Mouse (Mus musculus) MEL (cell line): Measurements from ENCODE around the gene Slc25a21. TPM values are rescaled to one million over a fixed set of nuclear protein-coding genes. Genes with fewer than 3 reads are reported as not detected.

ENCODE experiments used
- DNase-seq: peaks from one replicate; pipeline ENCODE4 v3.0.0; 2011; ENCODE audit warnings: low read depth, low spot score
- H3K27ac ChIP-seq: 2 replicates; pipeline ENCODE4 v1.5.1; 2012; ENCODE audit warnings: low read depth, mild to moderate bottlenecking, control low read depth, low read length, moderate library complexity; ENCODE audit not compliant: control insufficient read depth
- H3K27me3 ChIP-seq, 2 experiments: fragments of 150-350 bp in 1 of 2; sonication (generic) in 1 of 2; 2 replicates each; pipeline ENCODE4 v1.6.1; 2012; ENCODE audit warnings: low read length in 2 of 2, mild to moderate bottlenecking in 2 of 2, improper control_type of control experiment in 1 of 2, moderate library complexity in 1 of 2; ENCODE audit not compliant: insufficient read depth in 2 of 2, control insufficient read depth in 1 of 2
- H3K36me3 ChIP-seq, 2 experiments: 2 replicates each; pipeline ENCODE4 v1.6.1; 2012 to 2014; ENCODE audit warnings: low read length in 2 of 2, improper control_type of control experiment in 1 of 2, inconsistent platforms in 1 of 2, mild to moderate bottlenecking in 1 of 2; ENCODE audit not compliant: insufficient read depth in 2 of 2, control insufficient read depth in 1 of 2
- H3K4me1 ChIP-seq, 2 experiments: fragments of 150-350 bp in 1 of 2; sonication (generic) in 1 of 2; 2 replicates each; pipeline ENCODE4 v1.6.1; 2012; ENCODE audit warnings: low read length in 2 of 2, improper control_type of control experiment in 1 of 2, mild to moderate bottlenecking in 1 of 2; ENCODE audit not compliant: insufficient read depth in 2 of 2, control insufficient read depth in 1 of 2
- H3K4me3 ChIP-seq, 2 experiments: fragments of 150-350 bp in 1 of 2; sonication (generic) in 1 of 2; 2 replicates each; pipeline ENCODE4 v1.5.1; 2012; ENCODE audit warnings: low read depth in 2 of 2, low read length in 2 of 2, mild to moderate bottlenecking in 2 of 2, moderate library complexity in 2 of 2, control low read depth in 1 of 2, improper control_type of control experiment in 1 of 2; ENCODE audit not compliant: control insufficient read depth in 1 of 2, insufficient read depth in 1 of 2
- H3K79me2 ChIP-seq: 2 replicates; pipeline ENCODE4 v1.6.1; 2012; ENCODE audit warnings: mild to moderate bottlenecking, low read length, moderate library complexity; ENCODE audit not compliant: control insufficient read depth, poor library complexity, insufficient read depth
- H3K9ac ChIP-seq: 2 replicates; pipeline ENCODE4 v1.6.1; 2012; ENCODE audit warnings: low read depth, mild to moderate bottlenecking, control low read depth, low read length, moderate library complexity; ENCODE audit not compliant: control insufficient read depth, poor library complexity, severe bottlenecking
- H3K9me3 ChIP-seq: fragments of 150-350 bp; sonication (generic); replicated peaks from 2 replicates; pipeline ENCODE4 v1.6.1; 2012; ENCODE audit warnings: mild to moderate bottlenecking, low read length, improper control_type of control experiment, moderate library complexity; ENCODE audit not compliant: insufficient read depth
- EP300 ChIP-seq, 2 experiments: IDR thresholded peaks; 2 replicates each; pipeline ENCODE4 v1.6.1; 2011; ENCODE audit warnings: improper control_type of control experiment in 2 of 2, low read length in 2 of 2, low read depth in 1 of 2, mild to moderate bottlenecking in 1 of 2
- ETS1 ChIP-seq: IDR thresholded peaks from 2 replicates; pipeline ENCODE4 v1.6.1; 2012; ENCODE audit warnings: low read depth, mild to moderate bottlenecking, inconsistent platforms, low read length, improper control_type of control experiment, moderate library complexity
- GATA1 ChIP-seq: IDR thresholded peaks from 2 replicates; pipeline ENCODE4 v1.6.1; 2011; ENCODE audit warnings: low read depth, low read length, improper control_type of control experiment
- HCFC1 ChIP-seq: IDR thresholded peaks from 2 replicates; pipeline ENCODE4 v1.6.1; 2012; ENCODE audit warnings: low read depth, mild to moderate bottlenecking, inconsistent platforms, low read length, improper control_type of control experiment, moderate library complexity
- MAFK ChIP-seq: IDR thresholded peaks from 2 replicates; pipeline ENCODE4 v1.6.1; 2011; ENCODE audit warnings: low read depth, mild to moderate bottlenecking, low read length, improper control_type of control experiment, borderline replicate concordance
- MAX ChIP-seq: IDR thresholded peaks from 2 replicates; pipeline ENCODE4 v1.6.1; 2011; ENCODE audit warnings: low read length, improper control_type of control experiment
- MAZ ChIP-seq: IDR thresholded peaks from 2 replicates; pipeline ENCODE4 v1.6.1; 2012; ENCODE audit warnings: low read depth, mild to moderate bottlenecking, inconsistent platforms, low read length, improper control_type of control experiment
- MYC ChIP-seq: IDR thresholded peaks from 2 replicates; pipeline ENCODE4 v1.6.1; 2011; ENCODE audit warnings: low read depth, mild to moderate bottlenecking, low read length, improper control_type of control experiment, moderate library complexity
- NRF1 ChIP-seq: IDR thresholded peaks from 2 replicates; pipeline ENCODE4 v1.6.1; 2014; ENCODE audit warnings: low read depth, mild to moderate bottlenecking, inconsistent platforms, low read length, improper control_type of control experiment, moderate library complexity; ENCODE audit not compliant: poor library complexity, insufficient read depth, severe bottlenecking
- POLR2AphosphoS2 ChIP-seq: IDR thresholded peaks from 2 replicates; pipeline ENCODE4 v1.6.1; 2011; ENCODE audit warnings: low read length, improper control_type of control experiment
- POLR2AphosphoS5 ChIP-seq: IDR thresholded peaks from 2 replicates; pipeline ENCODE4 v1.6.1; 2012; ENCODE audit warnings: low read depth, borderline replicate concordance, mild to moderate bottlenecking, inconsistent platforms, low read length, moderate library complexity, mixed read lengths
- RCOR1 ChIP-seq: IDR thresholded peaks from 2 replicates; pipeline ENCODE4 v1.6.1; 2012; ENCODE audit warnings: low read depth, mild to moderate bottlenecking, inconsistent platforms, low read length, improper control_type of control experiment
- SIN3A ChIP-seq: IDR thresholded peaks from 2 replicates; pipeline ENCODE4 v1.6.1; 2012; ENCODE audit warnings: low read length, improper control_type of control experiment, inconsistent platforms
- TBP ChIP-seq: IDR thresholded peaks from 2 replicates; pipeline ENCODE4 v1.8.0; 2011; ENCODE audit warnings: low read depth, low read length, improper control_type of control experiment
- polyA plus RNA-seq, 2 experiments: library from polyadenylated mRNA; stranded (reverse) in 1 of 2; unstranded in 1 of 2; fragments of >175 nt in 1 of 2; fragments of >200 nt in 1 of 2; gene quantifications; 2 replicates each; pipeline versions ENCODE4 v1.2.1 to v1.2.4; 2012; ENCODE audit warnings: low replicate concordance in 2 of 2, low read depth in 1 of 2; ENCODE audit not compliant: insufficient read length in 2 of 2, insufficient read depth in 1 of 2, missing spikeins in 1 of 2
- total RNA-seq: library from RNA; depleted of rRNA; stranded (reverse); fragments of 300-350 nt; gene quantifications from 2 replicates; pipeline ENCODE4 v1.2.3, GENCODE M21; 2012

The Slc25a21 gene
- total and polyA plus RNA-seq, 3 experiments = 14.7 to 18.3 TPM; not detected in 1

DNA sequence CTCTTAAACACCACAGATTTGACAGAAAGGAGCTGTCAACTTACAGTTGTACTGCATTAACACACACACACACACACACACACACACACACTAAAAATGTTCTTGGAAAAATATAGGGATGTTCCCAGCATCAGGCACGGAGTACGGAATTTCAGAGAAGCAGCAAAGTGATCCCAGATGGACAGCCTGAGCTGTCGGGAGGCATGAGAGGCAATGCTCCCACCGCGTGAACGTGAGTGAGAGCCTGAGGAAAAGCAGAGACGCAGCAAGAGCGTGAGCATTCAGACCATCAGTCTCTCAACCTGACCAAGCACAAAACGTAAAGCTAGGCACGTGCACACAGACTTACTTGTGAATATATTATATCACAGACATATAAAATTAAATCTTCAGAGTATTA, 81.8 kb downstream of the Slc25a21 start:
- Histone ChIP-seq H3K27me3 (no peaks in the 10 kb centered on the region), H3K4me1 (no peaks in the 10 kb centered on the region), H3K4me3 (no peak overlapping the region), H3K9me3 (no peaks in the 10 kb centered on the region), H3K9ac (no peak overlapping the region), H3K79me2 (no peaks in the 10 kb centered on the region), H3K27ac (no peak overlapping the region), H3K36me3 (peaks cover 0 to 3% of the 10 kb centered on the region in 2 experiments; a peak in 1 of 4 replicates)
- DNase-seq = no peak
- TF ChIP-seq ETS1 (no peak), MAZ (no peak)

DNA sequence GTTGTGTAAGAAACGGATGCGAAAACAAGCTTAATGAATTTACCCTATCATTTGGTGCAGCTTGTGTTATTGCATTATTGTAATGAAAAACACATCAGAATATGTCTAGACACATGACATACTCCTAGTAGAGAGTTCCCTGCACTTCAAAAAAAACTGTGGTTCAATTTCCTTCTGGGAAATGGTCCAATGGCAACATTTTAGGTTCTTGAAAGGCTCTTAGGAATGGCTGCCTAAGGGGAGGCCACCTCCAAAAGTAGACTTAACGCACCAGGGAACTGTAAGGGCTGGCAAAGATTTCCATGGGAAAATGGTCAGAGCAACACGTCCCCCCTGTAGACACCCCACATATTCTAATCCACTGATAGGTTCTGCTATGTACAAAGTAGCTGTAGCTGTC, 87.9 kb downstream of the Slc25a21 start:
- TF ChIP-seq POLR2AphosphoS5 (no peak), MYC (no peak), NRF1 (no peak), ETS1 (no peak)
- Histone ChIP-seq H3K9me3 (no peaks in the 10 kb centered on the region), H3K9ac (no peak overlapping the region), H3K79me2 (no peaks in the 10 kb centered on the region), H3K4me3 (no peak overlapping the region), H3K36me3 (no peaks in the 10 kb centered on the region), H3K27me3 (no peaks in the 10 kb centered on the region), H3K27ac (no peak overlapping the region), H3K4me1 (no peaks in the 10 kb centered on the region)
- no peak for DNase-seq

- Histone ChIP-seq H3K79me2 (no peaks in the 10 kb centered on the region), H3K36me3 (peaks cover 0 to 17% of the 10 kb centered on the region in 2 experiments; a peak in 2 of 4 replicates)
Observed at GRCm38 (mm10) chr12:57102322-57102721, 95.0 kb downstream of the Slc25a21 start.

More at GRCm38 (mm10) chr12:57102322-57102721, 95.0 kb downstream of the Slc25a21 start:
- Histone ChIP-seq H3K27ac (no peak overlapping the region), H3K9ac (no peak overlapping the region), H3K27me3 (no peaks in the 10 kb centered on the region), H3K9me3 (no peaks in the 10 kb centered on the region), H3K4me1 (peaks cover 3 to 8% of the 10 kb centered on the region in 2 experiments), H3K4me3 (no peak overlapping the region)
- TF ChIP-seq POLR2AphosphoS2 = no peak
- TF ChIP-seq MYC = peak; percentile 69
- peak; percentile 80 for TF ChIP-seq RCOR1
- TF ChIP-seq SIN3A = no peak
- TF ChIP-seq MAX = peak; percentile 60
- no peak for TF ChIP-seq MAFK
- no peak for TF ChIP-seq GATA1
- no peak for TF ChIP-seq HCFC1
- TF ChIP-seq TBP = no peak
- TF ChIP-seq EP300 (IDR thresholded peaks at IDR 0.05; ENCODE audit: low read depth in 1 of 2, low read length in 2 of 2) = peak; percentile 47 to 73; a peak in 3 of 4 replicates
- DNase-seq = peak; percentile 71
